Mouse (Mus musculus) hindbrain, embryonic 13.5 days (tissue): ENCODE results near the gene Setd3. TPM values are rescaled to one million over a fixed set of nuclear protein-coding genes. Genes with fewer than 3 reads are reported as not detected.

ENCODE experiments used
- ATAC-seq: fragments of 200-750 bp; cut with Nextera tagmentation; 2 replicates; pipeline ENCODE4 v1.8.0; 2017; ENCODE audit warnings: moderate TSS enrichment; ENCODE audit not compliant: low FRiP score
- H3K27ac ChIP-seq: fragments of 300-500 bp; sonication (generic); 2 replicates; pipeline ENCODE4 v1.5.1; 2015; ENCODE audit warnings: inconsistent platforms, mild to moderate bottlenecking, moderate library complexity
- H3K27me3 ChIP-seq: fragments of 300-500 bp; sonication (generic); 2 replicates; pipeline ENCODE4 v1.6.1; 2015; ENCODE audit warnings: mild to moderate bottlenecking, inconsistent platforms
- H3K36me3 ChIP-seq: fragments of 300-500 bp; sonication (generic); 2 replicates; pipeline ENCODE4 v1.6.1; 2015; ENCODE audit warnings: mild to moderate bottlenecking, inconsistent platforms
- H3K4me1 ChIP-seq: fragments of 300-500 bp; sonication (generic); replicated peaks from 2 replicates; pipeline ENCODE4 v1.6.1; 2015; ENCODE audit warnings: inconsistent platforms
- H3K4me2 ChIP-seq: fragments of 300-500 bp; sonication (generic); 2 replicates; pipeline ENCODE4 v1.6.1; 2015; ENCODE audit warnings: inconsistent platforms, mild to moderate bottlenecking, moderate library complexity
- H3K4me3 ChIP-seq: fragments of 300-500 bp; sonication (generic); 2 replicates; pipeline ENCODE4 v1.5.1; 2015; ENCODE audit warnings: mild to moderate bottlenecking, inconsistent platforms
- H3K9ac ChIP-seq: fragments of 300-500 bp; sonication (generic); 2 replicates; pipeline ENCODE4 v1.6.1; 2015; ENCODE audit warnings: mild to moderate bottlenecking, inconsistent platforms
- H3K9me3 ChIP-seq: fragments of 300-500 bp; sonication (generic); 2 replicates; pipeline ENCODE4 v1.6.1; 2016; ENCODE audit warnings: inconsistent platforms
- WGBS: fragments of 180-500 bp; shearing (Covaris S2); methylation state at CpG from one replicate; pipeline ENCODE4 v1.1.7; 2015; 5-methylcytosine and 5-hydroxymethylcytosine counted together
- polyA plus RNA-seq: library from polyadenylated mRNA; unstranded; fragments of >200 nt; fragmentation: Nextera tagmentation; extraction: Ambion mirVana; gene quantifications from 2 replicates; pipeline ENCODE4 v1.2.1, GENCODE M21; 2015

The Setd3 gene
- polyA plus RNA-seq, 1 experiment from 2014 or later: 102 TPM

- Histone ChIP-seq H3K27ac (no peak overlapping the region), H3K27me3 (no peaks in the 10 kb centered on the region), H3K4me3 (no peak overlapping the region), H3K4me1 (no peaks in the 10 kb centered on the region), H3K36me3 (no peaks in the 10 kb centered on the region), H3K4me2 (no peak overlapping the region), H3K9ac (no peak overlapping the region), H3K9me3 (no peaks in the 10 kb centered on the region)
- WGBS: 67% methylated on average over 18 of the region's 18 CpGs
- no peak for ATAC-seq
Observed at GRCm38 (mm10) chr12:108098201-108098980, 80.7 kb downstream of the Setd3 start.

- no peak for ATAC-seq
- H3K4me2 ChIP-seq: no peak overlapping the region
- no peaks in the 10 kb centered on the region for H3K9me3 ChIP-seq
- no peak overlapping the region for H3K9ac ChIP-seq
- no peaks in the 10 kb centered on the region for H3K27me3 ChIP-seq
- no peaks in the 10 kb centered on the region for H3K4me1 ChIP-seq
- no peaks in the 10 kb centered on the region for H3K36me3 ChIP-seq
- no peak overlapping the region for H3K4me3 ChIP-seq
- H3K27ac ChIP-seq: no peak overlapping the region
- 90% methylated on average over 8 of the region's 8 CpGs for WGBS
Observed at GRCm38 (mm10) chr12:108097643-108098042, 81.5 kb downstream of the Setd3 start.

DNA sequence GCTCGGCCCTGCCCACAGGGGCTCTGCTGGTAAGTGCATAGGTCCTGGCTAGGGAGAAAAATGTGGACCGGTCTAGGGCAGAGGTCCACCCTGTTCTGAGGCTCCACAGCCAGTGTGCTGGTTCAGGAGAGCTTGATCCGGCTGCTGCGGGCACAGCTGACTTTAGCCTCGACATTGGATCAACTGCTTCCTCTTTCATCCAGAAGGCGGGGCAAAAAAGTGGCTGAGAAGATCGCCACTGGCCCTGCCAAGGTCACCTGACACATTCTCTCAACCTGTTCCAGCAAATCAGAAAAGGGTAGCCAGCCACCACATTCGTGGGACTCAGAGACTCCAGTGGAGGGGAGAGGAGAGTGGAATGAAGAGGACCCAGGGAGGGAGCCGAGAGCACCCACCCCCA is 90.9 kb downstream of the Setd3 start:
- Histone ChIP-seq H3K4me1 (no peaks in the 10 kb centered on the region; the same call in 1 of the 2 replicates), H3K9ac (no peak overlapping the region), H3K4me2 (no peak overlapping the region), H3K4me3 (no peak overlapping the region), H3K9me3 (no peaks in the 10 kb centered on the region), H3K27me3 (no peaks in the 10 kb centered on the region), H3K36me3 (no peaks in the 10 kb centered on the region), H3K27ac (no peak overlapping the region)
- 82% methylated on average over 9 of the region's 9 CpGs for WGBS
- no peak for ATAC-seq

DNA sequence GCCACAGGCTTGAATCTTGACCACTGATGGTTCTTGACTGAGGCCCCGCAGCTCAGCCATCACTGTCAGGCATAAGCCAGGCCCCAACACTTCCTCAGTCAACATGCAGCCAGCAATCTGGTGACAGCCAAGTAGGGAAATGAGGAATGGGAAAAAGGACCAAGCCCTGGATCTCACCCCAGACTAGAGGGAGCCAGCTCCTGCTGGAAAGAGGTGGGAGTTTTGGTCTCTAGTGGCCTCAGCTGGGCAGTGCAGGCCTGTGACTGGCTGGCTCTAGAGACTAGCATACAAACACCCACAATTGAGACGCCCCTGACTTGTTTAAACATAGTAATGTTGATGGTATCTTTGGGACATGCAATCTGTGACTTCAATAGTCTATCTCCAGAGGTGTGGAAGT is 91.6 kb downstream of the Setd3 start:
- H3K4me1 ChIP-seq: no peaks in the 10 kb centered on the region; the same call in 1 of the 2 replicates
- H3K27ac ChIP-seq: no peak overlapping the region
- 83% methylated on average over 2 of the region's 2 CpGs for WGBS
- H3K9ac ChIP-seq: no peak overlapping the region
- no peaks in the 10 kb centered on the region for H3K36me3 ChIP-seq
- no peak overlapping the region for H3K4me2 ChIP-seq
- H3K4me3 ChIP-seq: no peak overlapping the region
- no peaks in the 10 kb centered on the region for H3K9me3 ChIP-seq
- no peaks in the 10 kb centered on the region for H3K27me3 ChIP-seq
- ATAC-seq: no peak

GRCm38 (mm10) chr12:108078122-108078752 is 100.9 kb downstream of the Setd3 start:
- H3K4me2 ChIP-seq: no peak overlapping the region
- no peak overlapping the region for H3K9ac ChIP-seq
- ATAC-seq: no peak
- no peaks in the 10 kb centered on the region for H3K9me3 ChIP-seq
- 0 out of 2 replicates have a peak, but pooled peaks cover 7% of the 10 kb centered on the region for H3K4me1 ChIP-seq
- 75% methylated on average over 10 of the region's 10 CpGs for WGBS
- no peaks in the 10 kb centered on the region for H3K27me3 ChIP-seq
- no peak overlapping the region for H3K27ac ChIP-seq
- no peaks in the 10 kb centered on the region for H3K36me3 ChIP-seq
- H3K4me3 ChIP-seq: no peak overlapping the region

- no peaks in the 10 kb centered on the region for H3K9me3 ChIP-seq
- H3K27me3 ChIP-seq: no peaks in the 10 kb centered on the region
- ATAC-seq: no peak
- no peak overlapping the region for H3K4me2 ChIP-seq
- 79% methylated on average over 5 of the region's 5 CpGs for WGBS
- H3K4me3 ChIP-seq: no peak overlapping the region
- no peak overlapping the region for H3K27ac ChIP-seq
- H3K4me1 ChIP-seq: peaks cover 6% of the 10 kb centered on the region; the same call in 1 of the 2 replicates
- H3K9ac ChIP-seq: no peak overlapping the region
- H3K36me3 ChIP-seq: no peaks in the 10 kb centered on the region
Observed at GRCm38 (mm10) chr12:108072907-108073306, 106.2 kb downstream of the Setd3 start.

GRCm38 (mm10) chr12:108070685-108071662 is 108.1 kb downstream of the Setd3 start:
- H3K36me3 ChIP-seq: no peaks in the 10 kb centered on the region
- no peak overlapping the region for H3K4me3 ChIP-seq
- no peak for ATAC-seq
- H3K9me3 ChIP-seq: no peaks in the 10 kb centered on the region
- H3K9ac ChIP-seq: no peak overlapping the region
- H3K27me3 ChIP-seq: no peaks in the 10 kb centered on the region
- no peak overlapping the region for H3K4me2 ChIP-seq
- H3K4me1 ChIP-seq: peaks cover 10% of the 10 kb centered on the region
- WGBS: 73% methylated on average over 21 of the region's 21 CpGs
- H3K27ac ChIP-seq: no peak overlapping the region

- H3K27me3 ChIP-seq: no peaks in the 10 kb centered on the region
- no peak for ATAC-seq
- peaks cover 10% of the 10 kb centered on the region for H3K4me1 ChIP-seq
- no peak overlapping the region for H3K4me2 ChIP-seq
- no peak overlapping the region for H3K9ac ChIP-seq
- no peaks in the 10 kb centered on the region for H3K36me3 ChIP-seq
- H3K4me3 ChIP-seq: no peak overlapping the region
- 68% methylated on average over 6 of the region's 6 CpGs for WGBS
- H3K27ac ChIP-seq: no peak overlapping the region
- H3K9me3 ChIP-seq: no peaks in the 10 kb centered on the region
Observed at GRCm38 (mm10) chr12:108069504-108069903, 109.6 kb downstream of the Setd3 start.

DNA sequence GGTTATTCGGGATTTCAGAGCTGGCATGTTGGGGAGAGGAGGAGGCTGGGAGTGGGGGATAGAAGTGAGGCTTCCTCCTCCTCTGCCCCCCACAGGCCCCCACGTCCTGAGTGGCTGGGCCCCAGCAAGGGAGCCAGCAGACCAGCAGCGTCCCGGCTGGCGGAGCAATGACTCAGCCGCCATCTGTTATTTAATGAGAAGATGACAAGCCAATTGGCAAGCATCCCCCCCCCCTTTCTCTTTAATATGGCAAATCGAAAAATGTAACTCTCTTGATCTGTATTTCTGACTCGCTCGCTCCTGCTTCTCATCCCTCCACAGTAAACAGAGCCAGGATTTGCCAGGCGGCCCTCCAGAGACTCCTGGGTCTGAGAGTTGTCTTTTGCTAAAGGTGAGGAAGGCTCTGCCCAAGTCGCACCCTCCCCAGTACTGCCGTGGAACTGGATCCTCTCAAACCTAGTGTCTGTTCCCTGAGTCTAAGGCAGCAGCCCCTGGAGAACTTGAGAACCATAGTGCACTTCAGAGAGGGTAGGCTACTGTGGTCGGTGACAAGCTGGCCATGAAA is 111.2 kb downstream of the Setd3 start:
- H3K4me3 ChIP-seq: no peak overlapping the region
- H3K9me3 ChIP-seq: 0 out of 2 replicates have a peak, but pooled peaks cover 4% of the 10 kb centered on the region
- no peak overlapping the region for H3K27ac ChIP-seq
- no peaks in the 10 kb centered on the region for H3K27me3 ChIP-seq
- ATAC-seq: no peak
- 72% methylated on average over 13 of the region's 13 CpGs for WGBS
- H3K4me1 ChIP-seq: peaks cover 10% of the 10 kb centered on the region
- H3K4me2 ChIP-seq: no peak overlapping the region
- no peak overlapping the region for H3K9ac ChIP-seq
- no peaks in the 10 kb centered on the region for H3K36me3 ChIP-seq

DNA sequence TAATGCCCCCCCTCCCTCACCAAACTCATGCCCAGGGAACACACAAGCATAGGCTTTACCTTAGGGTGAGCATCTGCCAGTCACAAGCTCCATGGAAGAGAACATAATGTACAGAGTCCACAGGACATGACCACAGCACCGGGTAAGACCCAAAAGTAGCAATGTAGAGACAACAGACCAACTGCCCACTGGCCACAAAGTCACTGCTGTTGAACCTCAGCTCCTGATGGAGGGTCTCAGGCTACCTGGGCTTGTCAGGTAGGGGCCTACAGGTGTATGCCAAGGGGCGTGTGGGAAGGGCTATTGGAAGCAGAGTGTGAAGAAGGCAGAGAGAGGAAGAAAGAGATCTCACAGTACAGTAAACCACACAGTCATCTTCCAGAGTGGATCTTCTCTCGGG is 111.9 kb downstream of the Setd3 start:
- WGBS: 92% methylated on average over 3 of the region's 3 CpGs
- ATAC-seq: no peak
- H3K36me3 ChIP-seq: no peaks in the 10 kb centered on the region
- H3K27me3 ChIP-seq: no peaks in the 10 kb centered on the region
- 0 out of 2 replicates have a peak, but pooled peaks cover 4% of the 10 kb centered on the region for H3K9me3 ChIP-seq
- no peak overlapping the region for H3K4me2 ChIP-seq
- H3K9ac ChIP-seq: no peak overlapping the region
- no peak overlapping the region for H3K4me3 ChIP-seq
- H3K4me1 ChIP-seq: peaks cover 10% of the 10 kb centered on the region
- H3K27ac ChIP-seq: no peak overlapping the region

GRCm38 (mm10) chr12:108064396-108064998 is 114.6 kb downstream of the Setd3 start:
- H3K27ac ChIP-seq: no peak overlapping the region
- H3K4me1 ChIP-seq: peaks cover 4% of the 10 kb centered on the region; the same call in 1 of the 2 replicates
- 59% methylated on average over 9 of the region's 9 CpGs for WGBS
- H3K36me3 ChIP-seq: no peaks in the 10 kb centered on the region
- no peak for ATAC-seq
- H3K27me3 ChIP-seq: no peaks in the 10 kb centered on the region
- 0 out of 2 replicates have a peak, but pooled peaks cover 4% of the 10 kb centered on the region for H3K9me3 ChIP-seq
- H3K4me3 ChIP-seq: no peak overlapping the region
- H3K9ac ChIP-seq: no peak overlapping the region
- H3K4me2 ChIP-seq: no peak overlapping the region
